Mouse (Mus musculus) spleen, adult 2 months (tissue): ENCODE results near the gene Gm5788.

ENCODE experiments used
- CTCF ChIP-seq: fragments of 200-500 bp; IDR thresholded peaks from 2 replicates; pipeline ENCODE4 v1.5.1; 2011; ENCODE audit warnings: mild to moderate bottlenecking, inconsistent platforms; ENCODE audit not compliant: insufficient read depth, insufficient read length, insufficient replicate concordance; ENCODE audit errors: extremely low read depth
- POLR2A ChIP-seq: fragments of 200-500 bp; IDR thresholded peaks from 2 replicates; pipeline ENCODE4 v1.6.1; 2011; ENCODE audit warnings: low read depth, low read length, inconsistent platforms

DNA sequence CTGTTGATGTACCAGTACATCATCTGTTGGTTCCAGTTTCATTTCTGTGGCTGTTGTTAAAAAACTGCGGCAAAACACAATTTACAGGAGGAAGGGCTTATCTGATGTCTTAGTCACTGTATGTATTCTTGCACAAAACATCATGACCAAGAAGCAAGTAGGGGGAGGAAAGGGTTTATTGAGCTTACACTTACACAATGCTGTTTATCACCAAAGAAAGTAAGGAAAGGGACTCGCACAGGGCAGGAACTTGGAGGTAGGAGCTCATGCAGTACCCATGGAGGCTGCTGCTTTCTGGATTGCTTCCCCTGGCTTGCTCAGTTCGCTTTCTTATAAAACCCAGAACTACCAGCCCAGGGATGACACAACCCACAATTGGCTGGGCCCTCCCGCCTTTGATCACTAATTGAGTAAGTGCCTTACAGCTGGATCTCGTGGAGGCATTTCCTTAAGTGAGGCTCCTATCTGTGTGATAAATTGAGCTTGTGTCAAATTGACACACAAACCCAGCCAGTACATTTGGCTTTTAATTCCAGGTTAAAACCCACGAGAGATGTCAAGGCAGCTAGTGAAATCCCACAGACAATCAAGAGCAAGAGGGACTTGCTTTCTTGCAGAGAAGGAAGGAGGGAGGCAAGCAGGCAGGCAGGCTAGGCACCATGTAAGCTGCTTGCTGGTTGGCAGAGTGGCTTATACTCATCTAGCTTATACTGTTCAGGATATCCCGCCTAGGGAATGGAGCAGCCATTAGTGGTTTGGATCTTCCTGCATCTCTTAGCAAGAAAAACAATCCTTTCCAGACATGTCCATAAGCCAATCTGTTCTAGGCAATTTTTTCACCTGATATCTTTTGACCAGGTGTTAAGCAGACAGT is 24.0 kb upstream of the Gm5788 start:
- TF ChIP-seq CTCF (no peak), POLR2A (no peak)
